Mouse (Mus musculus): ENCODE data around the gene Vamp4. TPM values are rescaled to one million over a fixed set of nuclear protein-coding genes. Genes with fewer than 3 reads are reported as not detected.
"Not testable (repeated sequence)": the region's sequence is repeated elsewhere in the genome, so short reads cannot be mapped to it uniquely, and the experiment has no call there.

The Vamp4 gene
- polyA plus RNA-seq, 1 experiment from 2014 or later = 76.7 TPM

DNA sequence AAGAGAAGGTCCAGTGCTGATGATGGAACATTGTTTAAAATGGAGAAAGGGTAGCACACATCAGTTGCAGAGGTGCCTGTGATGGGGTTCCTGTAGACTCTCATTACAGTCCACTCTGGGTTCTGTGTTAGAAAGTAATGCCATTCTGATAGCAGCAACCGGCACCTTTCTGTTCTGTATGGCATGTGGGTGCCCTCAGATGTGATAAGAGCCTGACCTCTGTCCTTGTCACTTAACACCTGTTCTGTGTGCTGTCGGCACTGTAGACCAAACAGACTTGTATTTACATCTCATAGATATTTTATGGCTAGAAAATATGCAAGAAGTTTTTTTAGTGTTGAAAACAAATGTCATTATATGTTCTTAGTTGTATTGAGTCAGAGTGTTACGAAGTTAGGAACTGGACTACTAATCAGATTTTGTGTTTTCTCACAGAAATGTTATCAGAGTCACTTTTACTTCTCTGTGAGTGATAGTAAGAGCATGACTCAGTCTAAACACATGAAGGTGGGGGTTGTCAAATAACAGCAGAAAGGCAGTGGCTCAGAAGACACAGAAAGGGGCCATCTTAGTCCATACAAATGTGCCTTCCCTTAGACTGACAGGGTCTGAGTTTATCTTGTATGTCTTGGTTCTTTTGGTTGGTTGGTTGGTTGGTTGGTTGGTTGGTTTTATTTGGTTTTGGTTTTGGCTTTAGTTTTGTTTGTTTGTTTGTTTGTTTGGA lies 27.2 kb downstream of the Vamp4 start:
- no peaks in the 10 kb centered on the region for H3K27me3 ChIP-seq
- no peaks in the 10 kb centered on the region for H3K4me1 ChIP-seq
- WGBS = 94% methylated on average over 3 of the region's 3 CpGs
- H3K27ac ChIP-seq (replicated peaks) = no peak overlapping the region
- ATAC-seq (replicated peaks) = no peak
- peaks cover 7% of the 10 kb centered on the region; the same call in 1 of the 2 replicates for H3K36me3 ChIP-seq
- no peak overlapping the region for H3K4me2 ChIP-seq (replicated peaks)
- no peaks in the 10 kb centered on the region for H3K9me3 ChIP-seq
- H3K9ac ChIP-seq (replicated peaks) = no peak overlapping the region
- H3K4me3 ChIP-seq = no peak overlapping the region

DNA sequence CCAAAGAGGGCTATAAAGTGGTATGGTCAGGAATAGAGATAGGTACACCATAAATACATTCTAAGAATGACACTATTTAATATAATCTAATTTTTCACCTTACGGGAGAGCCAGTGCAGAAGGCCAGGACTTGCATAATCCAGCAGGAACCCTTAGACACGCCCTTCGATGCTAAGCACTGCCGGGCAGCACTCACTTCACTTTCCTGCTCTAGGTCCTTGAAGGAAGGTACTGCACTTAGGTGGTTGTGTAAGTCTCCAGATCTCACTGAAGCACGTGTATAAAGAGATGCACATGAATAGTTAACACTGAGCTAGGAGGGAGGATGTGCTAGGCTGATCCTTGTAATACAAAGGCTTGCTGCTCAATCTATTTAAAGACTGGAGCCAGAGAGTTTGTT lies 29.3 kb downstream of the Vamp4 start:
- H3K4me3 ChIP-seq = no peak overlapping the region
- H3K4me2 ChIP-seq (replicated peaks) = no peak overlapping the region
- H3K4me1 ChIP-seq = no peaks in the 10 kb centered on the region
- H3K36me3 ChIP-seq = no peaks in the 10 kb centered on the region; the same call in 1 of the 2 replicates
- H3K27me3 ChIP-seq = no peaks in the 10 kb centered on the region
- no peak for ATAC-seq (replicated peaks)
- H3K9ac ChIP-seq (replicated peaks) = no peak overlapping the region
- H3K27ac ChIP-seq (replicated peaks) = no peak overlapping the region
- H3K9me3 ChIP-seq = no peaks in the 10 kb centered on the region
- WGBS = 94% methylated on average over 5 of the region's 5 CpGs

- Histone ChIP-seq H3K9ac (replicated peaks) (no peak overlapping the region), H3K9me3 (no peaks in the 10 kb centered on the region), H3K27me3 (no peaks in the 10 kb centered on the region), H3K27ac (replicated peaks) (no peak overlapping the region), H3K4me3 (no peak overlapping the region), H3K36me3 (no peaks in the 10 kb centered on the region), H3K4me2 (replicated peaks) (no peak overlapping the region), H3K4me1 (no peaks in the 10 kb centered on the region)
- ATAC-seq (replicated peaks) = peak; percentile 55
- 67% methylated on average over 4 of the region's 4 CpGs for WGBS
Observed at GRCm38 (mm10) chr1:162601288-162601687, 31.0 kb downstream of the Vamp4 start.

DNA sequence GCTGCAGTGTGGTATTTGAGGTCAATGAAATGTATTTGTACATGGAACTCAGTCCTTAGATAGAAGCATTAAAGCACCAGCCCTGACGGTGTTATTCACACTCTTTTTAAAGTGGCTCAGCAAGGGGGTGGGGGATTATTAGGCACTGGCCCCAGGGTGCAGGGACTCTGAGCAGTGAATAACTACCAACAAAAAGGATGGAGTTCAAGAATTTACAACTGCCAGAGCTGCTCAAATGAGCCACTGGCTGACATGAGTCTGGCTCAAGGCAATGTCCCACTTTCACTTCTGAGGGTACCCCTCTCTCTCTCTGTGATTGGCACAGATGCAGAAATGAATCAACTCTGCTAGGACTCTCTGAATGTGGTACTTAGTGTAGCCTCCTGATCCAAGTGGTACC lies 37.8 kb downstream of the Vamp4 start:
- 7% methylated on average over 1 of the region's 1 CpGs for WGBS
- H3K27ac ChIP-seq (replicated peaks) = no peak overlapping the region
- ATAC-seq (replicated peaks) = peak; percentile 61

DNA sequence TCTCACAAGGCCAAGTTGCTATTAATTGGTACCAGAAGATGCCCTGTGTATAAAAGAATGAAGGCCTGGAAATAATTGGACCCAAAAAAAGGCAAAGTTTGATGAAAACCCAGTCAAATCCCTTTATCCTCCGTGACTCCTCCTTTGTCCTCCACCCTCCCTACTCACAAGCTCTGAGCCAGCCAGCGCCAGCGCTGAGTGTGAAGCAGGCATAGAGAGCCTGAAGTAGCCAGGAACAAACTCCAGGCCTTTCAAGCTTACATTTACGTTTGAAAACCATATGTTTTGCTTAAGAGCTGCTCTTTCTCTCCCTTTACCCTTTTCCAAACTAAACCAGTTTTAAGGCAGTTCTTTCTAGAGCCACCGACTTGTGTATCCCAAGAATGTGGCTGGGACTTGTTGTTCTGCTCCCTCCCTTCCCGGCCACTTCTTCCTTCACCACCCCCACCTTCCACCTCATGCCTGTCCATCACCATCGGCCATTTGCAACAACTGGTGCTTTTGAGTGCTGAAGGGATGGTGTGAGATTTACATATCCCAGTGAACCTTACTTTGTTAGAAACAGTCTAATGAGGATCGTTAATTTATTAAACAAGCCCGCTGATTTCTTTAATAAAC lies 39.4 kb downstream of the Vamp4 start:
- 0 out of 2 replicates have a peak, but pooled peaks cover 7% of the 10 kb centered on the region for H3K4me1 ChIP-seq
- no peak overlapping the region for H3K4me2 ChIP-seq (replicated peaks)
- H3K9me3 ChIP-seq = no peaks in the 10 kb centered on the region
- no peak overlapping the region for H3K27ac ChIP-seq (replicated peaks)
- H3K27me3 ChIP-seq = no peaks in the 10 kb centered on the region
- 34% methylated on average over 9 of the region's 9 CpGs for WGBS
- no peak for ATAC-seq (replicated peaks)
- no peak overlapping the region for H3K9ac ChIP-seq (replicated peaks)
- no peaks in the 10 kb centered on the region for H3K36me3 ChIP-seq
- H3K4me3 ChIP-seq = no peak overlapping the region

More for the DNA sequence above, 37.8 kb downstream of the Vamp4 start:
- no peaks in the 10 kb centered on the region for H3K27me3 ChIP-seq
- H3K4me2 ChIP-seq (replicated peaks) = no peak overlapping the region
- H3K4me1 ChIP-seq = 0 out of 2 replicates have a peak, but pooled peaks cover 7% of the 10 kb centered on the region
- H3K9ac ChIP-seq (replicated peaks) = no peak overlapping the region
- no peaks in the 10 kb centered on the region for H3K9me3 ChIP-seq
- no peaks in the 10 kb centered on the region for H3K36me3 ChIP-seq
- no peak overlapping the region for H3K4me3 ChIP-seq

DNA sequence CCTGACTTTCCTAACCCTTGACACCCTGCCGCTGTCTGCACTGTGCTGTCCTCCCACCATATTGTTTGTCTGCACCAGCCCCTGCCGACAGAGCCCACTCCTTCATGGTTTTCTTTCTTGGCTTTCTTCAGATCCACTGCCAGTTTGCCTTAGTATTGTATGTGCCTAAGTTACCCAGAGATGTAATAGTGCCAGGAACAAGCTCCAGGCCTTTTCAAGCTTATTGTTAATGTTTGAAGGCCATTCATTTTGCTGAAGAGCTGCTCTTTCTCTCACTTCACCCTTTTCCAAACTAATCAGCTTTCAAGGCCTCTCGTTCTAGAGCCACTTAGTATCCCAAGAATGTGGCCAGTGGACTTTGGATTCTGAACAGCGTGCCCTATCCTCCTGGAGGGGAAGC lies 40.9 kb downstream of the Vamp4 start:
- no peak overlapping the region for H3K9ac ChIP-seq (replicated peaks)
- no peak for ATAC-seq (replicated peaks)
- no peak overlapping the region for H3K4me3 ChIP-seq
- H3K27ac ChIP-seq (replicated peaks) = no peak overlapping the region
- H3K27me3 ChIP-seq = no peaks in the 10 kb centered on the region
- WGBS = 20% methylated on average over 4 of the region's 4 CpGs
- H3K36me3 ChIP-seq = no peaks in the 10 kb centered on the region
- H3K4me1 ChIP-seq = 0 out of 2 replicates have a peak, but pooled peaks cover 7% of the 10 kb centered on the region
- H3K9me3 ChIP-seq = no peaks in the 10 kb centered on the region
- H3K4me2 ChIP-seq (replicated peaks) = no peak overlapping the region

DNA sequence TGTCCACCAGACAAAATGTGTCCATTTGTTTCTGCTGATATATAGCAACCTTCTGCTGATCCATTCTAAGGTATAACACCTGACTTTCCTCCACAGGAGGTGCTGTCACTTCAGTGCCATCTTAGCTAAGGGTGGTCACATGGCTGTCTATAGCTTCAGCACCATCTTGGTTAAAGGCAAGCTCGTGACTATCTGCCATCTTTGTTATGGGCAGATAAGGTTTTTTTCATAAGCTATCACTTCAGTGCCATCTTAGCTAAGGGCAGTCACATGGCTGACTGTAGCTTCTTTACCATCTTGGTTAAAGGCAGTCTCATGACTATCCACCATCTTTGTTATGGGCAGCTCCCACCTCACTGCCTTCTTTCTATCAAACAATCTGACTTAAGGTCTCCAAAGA lies 45.2 kb downstream of the Vamp4 start:
- Histone ChIP-seq H3K4me2 (replicated peaks) (no peak overlapping the region), H3K9ac (replicated peaks) (no peak overlapping the region), H3K36me3 (no peaks in the 10 kb centered on the region), H3K4me3 (no peak overlapping the region), H3K4me1 (0 out of 2 replicates have a peak, but pooled peaks cover 3% of the 10 kb centered on the region), H3K9me3 (no peaks in the 10 kb centered on the region), H3K27me3 (no peaks in the 10 kb centered on the region), H3K27ac (replicated peaks) (no peak overlapping the region)
- WGBS = 76% methylated on average over 1 of the region's 1 CpGs
- peak; percentile 96 for ATAC-seq (replicated peaks)

- H3K4me1 ChIP-seq = 0 out of 2 replicates have a peak, but pooled peaks cover 5% of the 10 kb centered on the region
- no peak overlapping the region for H3K4me2 ChIP-seq (replicated peaks)
- H3K27ac ChIP-seq (replicated peaks) = no peak overlapping the region
- H3K9ac ChIP-seq (replicated peaks) = no peak overlapping the region
- no peaks in the 10 kb centered on the region for H3K36me3 ChIP-seq
- 67% methylated on average over 4 of the region's 4 CpGs for WGBS
- H3K4me3 ChIP-seq = no peak overlapping the region
- H3K27me3 ChIP-seq = no peaks in the 10 kb centered on the region
- ATAC-seq (replicated peaks) = no peak
- H3K9me3 ChIP-seq = no peaks in the 10 kb centered on the region
Observed at GRCm38 (mm10) chr1:162620487-162620886, 50.2 kb downstream of the Vamp4 start.

- no peaks in the 10 kb centered on the region for H3K9me3 ChIP-seq
- WGBS = 55% methylated on average over 4 of the region's 4 CpGs
Observed at GRCm38 (mm10) chr1:162623895-162624294, 53.6 kb downstream of the Vamp4 start.

DNA sequence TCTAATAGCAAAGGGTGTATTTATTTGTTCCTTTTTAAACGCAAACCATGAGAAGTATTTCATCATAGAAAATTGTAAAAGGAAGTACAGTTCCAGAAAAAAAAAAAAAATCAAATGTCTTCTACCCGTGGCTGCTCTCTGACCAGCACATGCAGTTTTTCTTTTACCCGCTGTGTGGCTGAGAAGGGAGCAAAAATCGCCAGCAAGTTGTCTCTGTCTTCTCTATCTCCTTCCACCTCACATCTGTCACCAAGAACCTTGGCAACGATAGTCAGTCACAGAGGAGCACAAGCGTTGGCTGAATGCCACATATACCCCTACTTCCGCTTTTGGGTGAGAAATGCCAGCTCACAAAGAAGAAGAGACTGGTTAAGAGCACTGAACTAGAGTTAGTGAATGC lies 54.9 kb downstream of the Vamp4 start:
- H3K4me2 ChIP-seq (replicated peaks) = no peak overlapping the region
- H3K27ac ChIP-seq (replicated peaks) = no peak overlapping the region
- no peaks in the 10 kb centered on the region for H3K27me3 ChIP-seq
- H3K36me3 ChIP-seq = no peaks in the 10 kb centered on the region
- ATAC-seq (replicated peaks) = no peak
- 46% methylated on average over 7 of the region's 7 CpGs for WGBS
- H3K9ac ChIP-seq (replicated peaks) = no peak overlapping the region
- no peaks in the 10 kb centered on the region for H3K9me3 ChIP-seq
- no peak overlapping the region for H3K4me3 ChIP-seq
- 0 out of 2 replicates have a peak, but pooled peaks cover 5% of the 10 kb centered on the region for H3K4me1 ChIP-seq

More at GRCm38 (mm10) chr1:162623895-162624294, 53.6 kb downstream of the Vamp4 start:
- Histone ChIP-seq H3K27ac (replicated peaks) (no peak overlapping the region), H3K4me2 (replicated peaks) (no peak overlapping the region), H3K36me3 (no peaks in the 10 kb centered on the region), H3K4me1 (0 out of 2 replicates have a peak, but pooled peaks cover 5% of the 10 kb centered on the region), H3K4me3 (no peak overlapping the region), H3K27me3 (no peaks in the 10 kb centered on the region), H3K9ac (replicated peaks) (no peak overlapping the region)
- ATAC-seq (replicated peaks) = no peak

DNA sequence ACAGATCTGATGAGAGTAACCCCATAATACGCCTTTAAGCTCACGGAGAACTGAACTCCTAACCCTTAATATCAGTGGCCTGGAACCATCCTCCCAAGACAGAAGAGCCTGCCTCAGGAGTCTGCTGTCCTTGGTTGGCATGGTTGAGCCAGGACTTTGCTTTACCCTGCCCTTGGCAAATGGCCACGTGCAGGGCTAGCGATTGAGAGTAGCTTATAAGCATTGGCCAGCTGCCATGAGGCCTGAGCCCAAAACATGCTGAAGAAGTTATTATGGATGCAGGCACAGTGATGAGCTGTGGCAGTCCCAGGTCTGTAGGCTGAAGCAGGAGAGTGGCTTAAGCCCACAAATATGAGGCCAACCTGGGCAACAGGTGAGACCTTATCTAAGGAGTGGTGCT lies 57.5 kb downstream of the Vamp4 start:
- H3K9ac ChIP-seq (replicated peaks); H3K9me3 ChIP-seq; ATAC-seq (replicated peaks); H3K4me2 ChIP-seq (replicated peaks); H3K4me3 ChIP-seq; H3K27me3 ChIP-seq; H3K4me1 ChIP-seq; H3K36me3 ChIP-seq; H3K27ac ChIP-seq (replicated peaks): not testable (repeated sequence)
- WGBS = 78% methylated on average over 4 of the region's 4 CpGs

- ATAC-seq (replicated peaks); H3K27me3 ChIP-seq; H3K9me3 ChIP-seq; H3K4me3 ChIP-seq; H3K9ac ChIP-seq (replicated peaks); H3K4me1 ChIP-seq; H3K27ac ChIP-seq (replicated peaks); H3K36me3 ChIP-seq; H3K4me2 ChIP-seq (replicated peaks): not testable (repeated sequence)
- WGBS = 95% methylated on average over 15 of the region's 15 CpGs
Observed at GRCm38 (mm10) chr1:162628326-162628725, 58.0 kb downstream of the Vamp4 start.

All from forebrain, embryonic 15.5 days (tissue).